Mouse (Mus musculus): ENCODE measurements at regions not wholly inside any gene's neighbourhood (a gene's known extent, or its start where the extent isn't known, plus 50 kb on each side); places are given as distances from the start of the nearest gene placed in this dataset.

DNA sequence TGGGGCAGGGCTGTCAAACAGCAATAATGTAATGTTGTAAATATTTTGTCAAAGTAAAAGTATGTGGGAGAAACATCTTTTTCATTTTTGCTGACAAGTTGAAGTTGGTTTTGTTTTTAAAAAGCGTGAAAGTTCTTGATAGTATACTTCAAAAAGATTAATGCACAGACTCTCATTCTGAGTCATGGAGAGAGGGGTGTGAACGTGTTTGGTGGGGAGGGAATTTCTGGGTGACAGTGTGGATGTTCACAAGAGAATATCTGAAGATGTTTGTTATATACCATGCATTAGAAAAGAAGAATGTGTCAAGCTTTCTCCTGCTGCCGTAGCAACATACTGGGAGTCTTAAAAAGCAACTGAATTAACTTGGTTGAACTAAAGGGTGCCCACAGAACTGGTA is 57.0 kb downstream of the Rps29 start:
- no peak for DNase-seq (ENCODE audit: low spot score)

DNA sequence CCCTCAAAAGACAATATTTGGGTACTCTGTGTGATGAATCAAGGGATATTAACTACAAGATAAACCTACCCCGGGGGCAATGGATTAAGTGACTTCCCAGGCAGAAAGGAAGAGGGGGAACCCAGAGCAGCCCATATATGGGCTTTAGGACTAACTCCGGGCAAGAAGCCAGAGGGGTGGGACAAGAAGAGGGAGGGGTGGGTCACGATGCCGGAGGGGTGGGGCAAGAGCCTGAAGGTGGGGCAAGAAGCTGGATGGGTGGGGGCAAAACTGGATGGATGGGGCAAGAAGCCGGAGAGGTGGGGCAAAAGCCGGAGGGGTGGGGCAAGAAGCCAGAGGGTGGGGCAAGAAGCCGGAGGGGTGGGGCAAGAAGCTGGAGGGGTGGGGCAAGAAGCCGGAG is 64.1 kb downstream of the Rps29 start:
- DNase-seq (ENCODE audit: low spot score) = no peak

DNA sequence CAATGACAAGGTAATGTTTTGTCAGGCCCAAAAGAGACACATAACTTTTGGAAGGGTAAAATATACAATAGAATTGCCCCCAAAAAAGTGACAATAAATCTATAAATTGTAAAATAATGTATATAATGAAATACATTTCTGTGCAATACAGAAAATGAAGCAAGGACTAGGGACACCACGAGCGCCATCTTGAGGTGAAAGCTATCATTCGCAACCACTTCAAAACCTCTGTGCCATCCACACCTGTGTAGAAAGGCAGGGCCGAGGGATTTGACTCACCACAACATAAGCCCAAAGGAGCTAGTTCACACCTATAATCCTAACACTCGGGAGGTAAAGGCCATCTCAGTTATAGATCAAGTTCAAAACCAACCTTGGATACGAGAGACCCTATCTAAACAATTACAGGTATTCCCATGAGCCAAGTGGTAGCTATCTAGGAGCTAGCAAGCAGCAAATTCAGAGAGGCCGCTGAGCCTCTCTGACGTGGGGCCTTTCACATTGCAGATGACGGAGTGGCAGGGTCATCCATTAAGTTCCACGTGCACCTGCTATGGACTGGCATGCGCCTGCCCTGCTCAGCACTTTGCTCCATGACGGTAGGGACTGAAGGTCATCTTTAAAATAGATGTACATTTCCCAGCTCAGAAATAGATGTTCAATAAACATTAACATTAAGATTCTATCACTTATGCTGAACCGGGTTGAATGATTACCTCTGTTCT is 65.8 kb downstream of the Rps29 start:
- no peak for DNase-seq (ENCODE audit: low spot score)

DNA sequence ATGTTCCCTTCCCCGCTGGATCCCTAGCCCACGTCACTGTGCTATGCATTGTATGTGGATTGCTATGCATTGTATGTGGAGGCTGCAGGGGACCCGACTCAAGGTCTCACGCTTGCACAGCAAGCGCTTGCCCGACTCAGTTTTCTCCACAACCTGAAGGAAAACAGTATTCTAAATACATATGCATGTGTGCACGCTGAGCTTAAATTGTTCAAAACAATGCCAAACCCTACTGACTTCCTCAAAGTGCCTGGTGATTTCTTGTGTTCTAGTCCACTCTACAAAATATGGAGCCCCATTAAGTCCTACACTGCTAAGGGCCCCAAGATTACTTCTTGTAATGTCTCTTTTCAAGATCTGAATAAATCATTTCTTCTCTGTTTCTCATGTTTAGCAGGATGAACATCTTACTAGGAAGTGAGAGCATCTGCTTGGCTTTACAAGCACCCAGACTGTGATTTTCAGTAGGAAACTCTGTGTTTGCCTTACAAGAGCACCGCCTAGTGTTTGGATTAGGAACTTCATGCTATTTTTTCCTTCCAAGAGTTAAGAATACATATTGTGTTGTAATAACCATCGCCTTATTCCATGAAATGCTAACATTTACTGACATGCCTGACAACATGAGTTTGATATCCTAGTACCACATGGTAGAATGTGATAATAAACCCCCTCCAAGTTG is 70.9 kb downstream of the Rps29 start:
- DNase-seq (ENCODE audit: low spot score) = no peak

DNA sequence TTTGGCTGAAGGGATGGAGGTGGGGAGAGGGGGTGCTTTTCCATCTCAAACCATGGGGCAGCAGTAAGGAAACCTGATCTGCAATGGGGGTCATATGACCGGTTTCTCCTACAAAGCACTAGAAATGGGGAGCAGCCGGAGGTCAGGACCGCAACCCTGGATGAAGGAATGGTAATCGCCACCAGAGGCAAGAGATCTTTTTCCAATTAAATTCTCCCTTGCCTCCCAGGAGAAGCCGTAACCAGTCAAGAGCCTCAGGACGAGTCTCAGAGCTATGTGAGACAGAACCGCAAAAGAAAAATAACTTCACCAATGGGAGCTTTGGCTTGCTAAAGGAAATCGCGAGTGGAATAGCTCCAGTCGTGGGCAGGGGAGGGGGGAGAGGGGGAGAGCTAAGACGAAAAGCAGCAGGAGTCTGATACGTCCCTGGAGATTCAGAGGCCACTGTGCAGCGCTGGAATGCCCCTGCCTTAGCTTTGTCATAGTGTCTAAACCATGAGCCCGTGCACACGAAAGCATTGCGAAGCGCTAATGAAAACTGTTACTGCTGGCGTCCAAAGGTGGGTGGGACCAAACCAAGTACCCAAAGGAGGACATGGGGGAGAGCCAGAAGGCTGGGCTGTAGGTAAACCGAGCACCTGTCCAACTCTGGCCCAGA is 73.3 kb downstream of the Rps29 start:
- DNase-seq (ENCODE audit: low spot score) = no peak

DNA sequence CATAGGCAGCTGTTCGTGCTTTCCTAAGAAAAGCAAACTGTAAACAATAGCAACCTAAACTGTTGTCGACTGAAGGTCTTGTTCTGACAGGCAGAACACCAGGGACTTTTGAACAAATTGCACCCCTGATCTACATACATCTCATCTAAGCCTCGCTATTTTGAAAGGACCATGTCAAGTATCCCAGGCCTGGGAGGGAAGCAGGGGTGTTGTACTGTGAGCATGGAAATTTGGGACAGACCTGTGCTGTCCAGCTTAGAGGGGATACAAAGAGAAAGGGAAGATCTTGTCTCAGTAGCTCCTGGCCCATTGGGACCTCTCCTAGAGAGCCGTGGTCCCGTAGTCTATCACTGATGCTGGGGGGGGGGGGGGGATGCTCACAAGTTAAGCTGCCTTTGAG is 74.3 kb downstream of the Rps29 start:
- no peak for DNase-seq (ENCODE audit: low spot score)

DNA sequence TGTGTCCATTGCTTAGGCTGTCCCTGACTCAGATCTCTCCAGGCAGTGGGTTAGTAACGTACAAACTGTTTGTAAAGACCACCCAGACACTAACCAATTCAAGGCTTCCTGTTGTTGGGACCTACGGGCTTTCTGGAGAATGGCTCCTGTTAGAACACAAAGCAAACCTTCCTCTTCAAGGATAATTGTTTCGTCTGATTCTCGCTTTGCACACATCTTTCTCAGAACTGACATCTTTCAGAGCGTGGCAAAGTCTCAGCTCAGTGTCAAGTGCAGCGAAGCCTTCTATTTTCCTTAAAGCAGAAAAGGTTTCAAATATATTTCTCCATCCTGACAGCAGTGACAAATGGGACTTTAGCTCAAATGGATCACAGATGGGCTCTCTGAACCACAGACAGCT is 76.9 kb downstream of the Rps29 start:
- no peak for DNase-seq (ENCODE audit: low spot score)

DNA sequence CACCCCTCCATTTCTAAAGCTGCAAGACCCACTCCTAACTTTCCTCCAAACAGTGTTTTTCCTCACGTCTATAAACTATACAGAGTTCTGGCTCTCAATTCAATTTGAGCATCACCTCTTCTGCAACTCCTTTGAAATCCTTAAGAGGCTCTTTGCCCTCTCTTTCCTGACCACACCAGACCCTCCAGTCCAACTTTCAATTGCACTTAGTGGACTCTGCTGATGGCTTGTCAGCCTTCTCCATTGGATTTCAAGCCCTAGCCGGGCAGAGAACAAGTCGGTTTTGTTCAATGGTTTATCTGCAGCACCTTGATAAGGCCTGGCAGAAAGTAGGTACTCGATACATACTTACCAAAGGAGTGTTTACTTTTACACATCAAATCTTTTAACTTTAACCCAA is 119.4 kb downstream of the Rps29 start:
- no peak for DNase-seq (ENCODE audit: low spot score)

DNA sequence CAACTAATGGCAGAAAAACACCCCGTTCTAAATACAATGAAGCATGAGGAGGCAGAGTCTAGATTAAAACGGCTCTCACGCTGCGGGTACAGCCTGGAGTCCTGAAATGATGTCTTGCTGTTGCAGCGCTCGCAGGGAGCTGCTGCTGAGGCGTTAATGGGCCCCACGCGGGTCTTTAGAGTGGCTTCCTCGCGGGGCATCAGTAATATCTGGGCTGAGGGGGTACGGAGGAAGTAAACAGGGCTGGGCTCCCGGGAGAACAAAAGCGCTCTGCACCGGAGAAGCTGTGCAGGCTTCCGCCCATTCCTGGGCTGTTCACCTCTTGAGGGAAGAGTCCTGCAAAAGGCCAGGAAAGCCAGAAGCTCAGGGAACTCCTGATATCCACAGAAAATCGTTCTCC is 135.4 kb downstream of the Rps29 start:
- no peak for DNase-seq (ENCODE audit: low spot score)

DNA sequence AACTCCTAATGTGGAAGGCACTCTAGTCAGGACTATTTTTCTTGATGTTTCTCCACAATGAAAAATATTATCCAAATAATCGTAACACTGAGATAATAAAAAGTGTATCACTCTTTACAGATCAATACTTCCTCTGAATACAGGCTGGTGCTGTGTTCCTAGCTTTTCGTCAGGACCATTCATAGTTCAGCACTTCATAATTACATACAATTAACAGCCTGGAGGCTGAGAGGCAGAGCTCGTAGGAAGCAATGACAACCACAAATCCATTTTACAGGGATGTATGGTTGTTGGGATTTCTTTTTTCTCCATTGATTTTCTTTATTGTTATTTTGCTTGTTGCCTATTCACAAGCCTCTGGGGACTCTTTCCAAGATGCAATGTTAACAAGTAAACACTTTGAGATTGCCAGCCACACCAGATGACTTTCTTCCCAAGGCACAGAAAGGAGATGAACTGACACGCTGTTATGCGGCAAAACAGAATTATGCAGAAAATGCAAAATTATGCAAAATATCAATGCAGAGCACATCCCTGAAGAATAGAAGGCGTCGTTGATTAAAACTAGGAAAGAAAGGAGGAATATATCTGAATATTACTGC is 142.2 kb downstream of the Rps29 start:
- DNase-seq (ENCODE audit: low spot score) = no peak

DNA sequence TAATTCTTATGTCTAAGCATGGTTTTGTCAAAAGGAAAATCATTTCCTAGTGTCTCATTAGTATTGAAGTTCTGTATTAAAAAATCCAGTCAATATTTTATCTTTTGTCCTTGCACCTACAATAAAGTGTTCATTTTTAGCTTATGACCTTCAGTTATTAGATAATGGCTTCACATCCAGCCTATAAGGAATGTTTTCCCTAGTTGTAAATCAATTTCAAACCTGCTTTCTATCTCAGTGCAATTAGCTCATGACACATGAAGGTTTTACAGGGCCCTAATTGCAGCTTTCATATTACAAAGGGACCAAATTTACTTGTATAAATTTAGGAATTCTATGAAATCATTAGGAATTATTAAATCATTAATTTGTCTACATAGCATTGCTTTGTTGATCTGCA is 153.8 kb downstream of the Rps29 start:
- no peak for DNase-seq (ENCODE audit: low spot score)

DNA sequence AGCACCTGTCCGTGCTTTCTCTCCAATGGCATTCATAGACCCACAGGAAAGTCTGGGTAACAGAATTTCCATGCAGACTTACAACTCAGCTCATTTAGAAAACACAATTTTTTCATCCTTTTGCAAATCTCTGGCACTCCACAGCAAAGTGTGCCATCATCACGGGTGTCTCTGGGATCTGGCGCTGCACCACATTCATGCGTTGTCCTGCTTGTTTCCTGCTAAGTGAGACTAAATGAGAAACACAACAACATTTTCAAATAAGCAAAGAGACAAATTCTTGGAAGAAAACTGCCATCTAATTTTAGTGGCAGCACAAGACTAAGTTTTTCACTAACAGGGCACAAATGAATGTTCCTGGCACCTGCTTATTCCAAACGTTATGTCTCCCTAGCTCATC is 156.9 kb downstream of the Rps29 start:
- DNase-seq (ENCODE audit: low spot score) = no peak

DNA sequence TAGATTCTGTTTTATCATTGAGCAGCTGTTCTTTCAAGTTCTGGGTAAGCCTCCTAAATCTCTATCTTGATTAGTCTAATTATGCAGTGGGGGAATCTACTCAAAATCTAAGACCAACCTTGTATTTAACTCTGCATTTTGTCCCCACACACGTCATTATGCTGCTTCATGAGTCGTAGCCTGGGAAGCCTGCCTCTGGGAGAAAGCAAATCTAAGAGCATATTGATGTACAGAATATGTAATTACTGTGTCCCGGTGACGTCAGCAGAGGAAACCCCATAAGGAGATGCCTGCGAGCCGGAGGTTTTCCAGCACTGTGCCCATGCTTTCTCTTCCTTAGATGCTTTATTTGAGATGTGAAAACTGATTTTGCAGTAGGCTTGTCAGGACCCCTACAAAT is 161.7 kb downstream of the Rps29 start:
- DNase-seq (ENCODE audit: low spot score) = no peak

DNA sequence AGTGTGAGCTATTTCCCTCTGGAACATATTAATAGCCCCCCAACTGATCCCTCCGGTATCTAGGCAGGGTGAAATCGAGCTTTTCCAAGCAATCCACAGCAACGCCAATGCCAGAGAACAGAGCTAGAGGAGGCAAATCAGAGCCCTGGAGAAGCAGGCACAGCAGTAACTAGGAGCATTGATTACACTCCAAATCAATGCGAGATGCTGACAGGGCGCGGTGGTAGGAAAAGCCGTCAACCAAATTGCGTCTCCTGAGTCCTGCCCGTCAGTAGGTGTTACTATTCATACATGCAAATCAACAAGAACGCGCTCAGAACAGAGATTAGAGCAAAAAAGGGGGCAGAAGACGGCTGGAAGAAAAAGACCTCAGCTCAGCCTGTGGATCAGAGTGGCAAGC is 162.2 kb downstream of the Rps29 start:
- DNase-seq (ENCODE audit: low spot score) = no peak

DNA sequence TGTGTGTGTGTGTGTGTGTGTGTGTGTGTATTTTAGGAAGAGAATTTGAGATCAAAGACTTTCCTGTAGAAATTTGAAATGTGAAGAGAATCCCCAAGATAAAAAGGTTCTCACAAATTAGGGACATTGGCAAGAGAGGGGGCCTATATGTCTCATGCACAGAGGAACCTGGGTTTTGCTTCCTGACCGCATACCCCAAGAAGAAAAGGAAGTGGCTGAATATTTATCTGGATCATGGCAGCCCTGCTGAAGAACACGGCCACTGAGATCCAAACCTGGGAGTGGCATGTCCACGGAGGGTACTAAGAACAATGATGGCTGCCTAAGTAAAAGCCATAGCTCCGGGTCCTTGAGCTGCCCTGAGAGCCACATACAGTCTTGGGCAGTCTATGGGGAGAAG is 178.3 kb downstream of the Rps29 start:
- no peak for DNase-seq (ENCODE audit: low spot score)

DNA sequence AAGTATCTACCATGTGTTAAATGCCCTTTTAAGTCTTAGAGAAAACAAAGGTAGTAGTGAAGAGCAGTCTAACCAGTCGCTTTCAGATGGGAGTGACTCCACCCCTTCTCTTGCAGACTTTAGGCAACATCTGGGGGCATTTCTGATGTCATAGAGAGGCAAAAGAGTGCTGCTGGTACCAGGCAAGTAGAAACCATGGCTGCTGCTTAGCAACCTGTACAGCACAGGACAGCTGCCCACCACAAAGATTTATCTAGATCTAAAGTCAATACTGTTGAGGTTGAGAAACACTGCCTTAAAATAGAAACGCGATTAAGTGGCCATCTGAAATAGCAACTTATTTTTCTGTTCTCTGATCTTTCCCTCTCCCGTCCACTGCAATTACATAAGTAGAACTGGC is 178.8 kb downstream of the Rps29 start:
- no peak for DNase-seq (ENCODE audit: low spot score)

DNA sequence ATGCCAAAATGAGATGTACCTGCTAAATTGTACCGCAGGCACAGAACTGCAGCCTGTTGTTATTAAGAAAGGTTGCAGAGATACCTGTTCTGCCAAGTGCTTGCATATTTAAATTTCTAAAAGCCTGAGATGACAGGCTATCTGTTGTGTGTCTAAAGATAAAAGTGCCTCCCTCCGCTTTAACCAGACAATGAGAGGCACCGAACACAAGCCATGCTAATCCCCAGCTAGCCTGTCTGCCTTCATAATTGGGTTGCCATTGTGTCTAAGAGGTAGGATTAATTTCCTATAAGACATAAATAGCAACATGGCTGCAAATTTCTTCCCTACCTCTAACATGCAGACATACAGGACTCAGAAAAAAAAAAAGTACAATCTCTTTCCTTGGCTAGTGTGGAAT is 179.8 kb downstream of the Rps29 start:
- DNase-seq (ENCODE audit: low spot score) = no peak

DNA sequence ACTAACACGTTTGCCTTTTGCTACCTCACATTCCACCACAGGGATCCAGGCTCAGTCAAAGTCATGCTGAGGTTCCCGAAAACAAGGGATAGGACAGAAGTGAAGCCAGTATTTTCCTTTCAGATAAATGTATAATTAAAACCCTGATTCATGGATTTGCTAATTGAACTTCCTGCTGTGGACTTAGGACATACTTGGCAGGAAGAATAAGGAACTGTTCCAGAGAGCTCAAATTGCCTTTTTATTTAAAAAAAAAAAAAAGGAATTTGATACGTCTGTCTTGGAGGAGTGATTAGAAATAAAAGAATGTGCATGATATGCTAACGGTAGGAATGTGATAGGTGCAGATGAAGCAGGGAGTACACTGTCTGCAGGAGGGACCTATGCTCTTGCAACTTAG is 181.7 kb downstream of the Rps29 start:
- no peak for DNase-seq (ENCODE audit: low spot score)

DNA sequence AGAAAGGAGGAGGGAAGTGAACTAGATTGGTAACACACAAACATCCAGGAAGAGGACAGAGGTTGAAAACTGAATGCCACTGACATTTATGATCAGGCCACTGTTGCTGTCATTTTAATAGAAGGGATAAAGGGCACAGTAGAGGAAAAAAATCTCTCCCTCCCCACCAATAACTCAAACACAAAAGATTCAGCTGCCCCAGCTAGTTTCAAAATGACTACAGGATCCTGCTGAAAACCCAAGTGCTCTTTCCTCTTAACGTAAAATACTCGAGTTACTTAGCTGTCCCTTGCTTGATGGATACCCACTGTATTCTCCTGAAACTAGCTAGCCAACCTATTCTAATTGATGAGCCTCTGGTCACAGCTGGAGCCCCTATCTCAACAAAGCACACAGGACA is 211.7 kb downstream of the Rps29 start:
- DNase-seq (ENCODE audit: low spot score) = no peak

DNA sequence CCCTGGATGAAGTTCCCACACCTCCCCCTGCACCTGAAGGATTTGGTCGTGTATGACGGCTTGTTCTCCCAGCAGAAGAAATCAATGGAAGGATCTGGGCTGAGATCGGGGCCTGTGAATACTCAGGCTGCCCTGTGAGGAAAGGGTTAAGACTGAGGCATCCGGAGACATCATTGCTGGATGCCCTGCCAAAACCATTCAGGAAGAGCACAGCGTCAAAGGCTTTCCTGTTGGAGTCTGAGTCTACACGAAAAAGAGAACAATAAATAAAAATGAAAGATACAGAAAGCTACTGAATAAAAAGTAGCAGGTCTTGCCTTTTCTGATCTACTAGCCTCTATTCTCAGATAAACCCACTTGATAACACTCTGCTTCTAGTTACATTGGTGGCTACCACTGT is 248.4 kb downstream of the Rps29 start:
- DNase-seq (ENCODE audit: low spot score) = no peak

DNA sequence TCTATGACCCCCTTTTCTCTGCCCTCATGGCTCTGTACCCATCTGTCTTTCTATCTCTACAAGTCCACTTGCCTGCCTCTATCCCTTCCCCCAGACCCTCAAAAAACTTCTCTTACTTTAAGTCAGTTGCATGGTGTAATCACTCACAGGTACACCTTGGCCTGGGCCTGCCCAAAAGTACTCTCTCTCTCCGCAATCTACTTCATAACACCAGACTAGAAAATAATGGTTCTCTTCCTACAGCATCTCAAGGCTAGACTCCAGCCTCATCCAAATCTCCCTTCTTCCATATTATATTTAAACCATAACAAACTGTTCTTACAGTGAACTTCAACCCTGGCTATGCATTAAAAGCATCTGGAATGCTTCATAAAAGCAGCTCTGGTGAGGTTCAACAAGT is 254.2 kb downstream of the Rps29 start:
- DNase-seq (ENCODE audit: low spot score) = no peak

DNA sequence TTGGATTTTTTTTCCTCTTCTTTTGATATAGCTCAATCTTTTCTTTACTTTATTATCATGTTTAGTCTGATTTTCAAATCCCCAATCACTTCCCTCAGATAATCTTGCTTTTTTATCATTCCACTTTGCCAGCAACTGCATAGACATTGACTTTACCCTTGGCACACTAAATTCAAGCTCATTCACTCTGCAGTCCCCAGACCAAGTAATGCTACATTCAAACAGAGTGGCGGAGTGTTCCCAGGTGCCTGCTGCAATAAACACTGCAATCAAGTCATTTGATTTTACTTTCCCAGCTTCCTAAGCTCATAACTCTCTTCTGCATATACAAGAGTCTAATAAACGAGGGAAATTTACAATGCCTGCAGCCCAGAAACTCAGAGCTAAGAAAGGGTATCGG is 269.8 kb downstream of the Rps29 start:
- no peak for DNase-seq (ENCODE audit: low spot score)

DNA sequence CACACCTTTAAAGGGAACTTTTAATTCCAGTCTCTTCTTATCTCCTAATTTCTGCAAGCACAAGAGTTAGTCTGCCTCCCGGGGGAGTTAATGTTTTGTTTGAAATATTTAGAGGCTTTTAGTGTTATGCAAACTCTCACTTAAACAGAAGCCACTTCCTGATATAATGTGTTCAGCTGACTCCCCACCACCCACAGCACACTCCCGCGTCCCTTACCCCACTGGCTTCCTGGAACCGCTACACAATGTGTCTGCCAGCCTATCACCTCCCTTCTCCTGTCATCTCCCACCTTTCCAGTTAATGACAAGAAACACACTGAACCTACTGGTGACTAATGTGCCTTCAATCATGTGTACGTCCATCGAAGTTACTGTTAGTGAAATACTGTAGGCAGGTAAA is 276.5 kb downstream of the Rps29 start:
- no peak for DNase-seq (ENCODE audit: low spot score)

Data from urinary bladder, postnatal 14 days (tissue).